Mouse (Mus musculus): ENCODE measurements at regions not wholly inside any gene's neighbourhood (a gene's known extent, or its start where the extent isn't known, plus 50 kb on each side); places are given as distances from the start of the nearest gene placed in this dataset.

DNA sequence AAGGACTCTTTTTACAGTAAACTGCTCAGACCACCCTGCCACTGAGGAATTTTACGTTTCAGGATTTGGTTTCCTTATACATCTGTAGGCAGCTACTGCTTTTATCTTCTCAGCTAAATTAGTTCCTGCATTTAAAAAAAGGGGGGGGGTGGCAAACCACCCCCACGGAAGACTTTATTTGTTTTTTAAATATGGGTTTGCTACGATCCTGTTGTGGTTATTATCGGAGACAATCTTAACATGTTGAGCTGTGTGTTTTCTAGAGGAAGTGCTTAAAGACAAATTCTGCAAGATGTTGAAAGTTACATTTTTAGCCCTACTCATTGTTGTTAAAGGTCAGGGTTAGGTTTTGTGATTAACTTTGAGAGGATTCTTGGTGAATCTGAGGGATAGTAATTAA, 216.1 kb upstream of the Rasa1 start:
- no peak for TF ChIP-seq CTCF (IDR thresholded peaks at IDR 0.05; ENCODE audit: extremely low read depth, insufficient read depth, low read length)
- no peak for TF ChIP-seq POLR2A (IDR thresholded peaks at IDR 0.05; ENCODE audit: extremely low read depth, insufficient read depth, low read length)

All from cortical plate, adult 2 months (tissue).